Mouse (Mus musculus): ENCODE measurements at regions not wholly inside any gene's neighbourhood (a gene's known extent, or its start where the extent isn't known, plus 50 kb on each side); places are given as distances from the start of the nearest gene placed in this dataset.

DNA sequence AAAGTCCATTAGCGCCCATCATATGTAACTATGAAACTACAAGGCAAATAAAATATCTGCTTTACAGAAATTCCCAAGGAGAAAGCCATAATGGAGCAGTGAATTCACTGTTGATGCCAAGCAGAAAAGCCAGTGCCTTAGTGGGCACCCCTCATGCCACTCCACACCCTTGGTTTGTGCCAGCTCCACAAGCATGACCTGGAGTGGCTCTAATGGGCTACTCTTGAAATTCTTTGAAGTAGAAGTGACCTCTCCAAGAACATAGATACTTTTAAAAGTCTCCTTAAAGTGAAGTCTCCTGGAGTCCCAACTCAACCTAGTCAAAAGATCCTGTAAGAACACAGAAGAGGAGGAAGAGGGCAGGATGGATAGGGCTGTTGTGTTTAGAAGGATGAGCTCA is 593.8 kb upstream of the Adamts9 start:
- POLR2A ChIA-PET, result no interaction called here
- CTCF ChIA-PET, result no interaction called here

- ChIA-PET POLR2A (no interaction called here), CTCF (no interaction called here)
Observed at GRCm38 (mm10) chr6:93513818-93514217, 570.5 kb upstream of the Adamts9 start.

DNA sequence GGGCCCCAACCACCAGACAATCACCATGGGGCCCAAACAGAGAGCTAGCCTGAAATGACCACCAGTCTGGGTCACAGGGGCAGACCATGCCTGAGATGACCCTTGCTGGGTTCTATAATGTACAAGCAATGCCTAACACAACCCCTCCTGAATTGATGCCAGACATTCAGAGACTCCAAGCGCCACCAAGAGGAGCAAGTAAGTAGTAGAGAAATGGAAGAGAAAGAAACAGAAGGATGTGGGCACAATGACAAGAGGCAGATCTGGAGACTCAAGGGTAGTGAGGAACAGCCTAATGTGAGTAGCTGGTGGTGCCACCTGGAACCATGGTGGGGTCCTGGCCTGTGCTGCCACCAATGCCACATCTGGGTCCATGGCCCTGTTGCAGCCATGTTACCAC is 566.6 kb upstream of the Adamts9 start:
- CTCF ChIA-PET, result interaction anchor here in 1 of 4 experiments (1.3 kb wide), 1 partner anchor 725 kb away, joined by 3 read pairs; no protein-coding TSS in a partner anchor

GRCm38 (mm10) chr6:93497824-93498223 is 554.5 kb upstream of the Adamts9 start:
- ChIA-PET POLR2A (no interaction called here), CTCF (no interaction called here)

More for the DNA sequence above, 566.6 kb upstream of the Adamts9 start:
- POLR2A ChIA-PET, result interaction anchor here in 1 of 4 experiments (1.1 kb wide), 1 partner anchor 164 kb away, joined by 3 read pairs; no protein-coding TSS in a partner anchor

GRCm38 (mm10) chr6:93488441-93488955 is 545.2 kb upstream of the Adamts9 start:
- ChIA-PET CTCF (no interaction called here), POLR2A (interaction anchor here in 1 of 4 experiments (1.6 kb wide), 1 partner anchor 11 kb away, joined by 3 read pairs; no protein-coding TSS in a partner anchor)

GRCm38 (mm10) chr6:93478521-93478920 is 535.2 kb upstream of the Adamts9 start:
- ChIA-PET CTCF (no interaction called here), POLR2A (interaction anchor here in 1 of 4 experiments (1.3 kb wide), 1 partner anchor 10 kb away, joined by 3 read pairs; no protein-coding TSS in a partner anchor)

- CTCF ChIA-PET, result no interaction called here
- POLR2A ChIA-PET, result interaction anchor here in 1 of 4 experiments (0.5 kb wide), 1 partner anchor 116 kb away, joined by 3 read pairs; no protein-coding TSS in a partner anchor
Observed at GRCm38 (mm10) chr6:93474981-93475380, 531.7 kb upstream of the Adamts9 start.

GRCm38 (mm10) chr6:93467867-93468266 is 524.6 kb upstream of the Adamts9 start:
- ChIA-PET CTCF (no interaction called here), POLR2A (no interaction called here)

- CTCF ChIA-PET, result no interaction called here
- POLR2A ChIA-PET, result no interaction called here
Observed at GRCm38 (mm10) chr6:93462861-93463260, 519.6 kb upstream of the Adamts9 start.

GRCm38 (mm10) chr6:93461374-93461773 is 518.1 kb upstream of the Adamts9 start:
- ChIA-PET CTCF (interaction anchor here in 1 of 4 experiments (1.7 kb wide), 1 partner anchor 296 kb away, joined by 4 read pairs; no protein-coding TSS in a partner anchor), POLR2A (no interaction called here)

- ChIA-PET POLR2A (no interaction called here), CTCF (no interaction called here)
Observed at GRCm38 (mm10) chr6:93457613-93458012, 514.3 kb upstream of the Adamts9 start.

DNA sequence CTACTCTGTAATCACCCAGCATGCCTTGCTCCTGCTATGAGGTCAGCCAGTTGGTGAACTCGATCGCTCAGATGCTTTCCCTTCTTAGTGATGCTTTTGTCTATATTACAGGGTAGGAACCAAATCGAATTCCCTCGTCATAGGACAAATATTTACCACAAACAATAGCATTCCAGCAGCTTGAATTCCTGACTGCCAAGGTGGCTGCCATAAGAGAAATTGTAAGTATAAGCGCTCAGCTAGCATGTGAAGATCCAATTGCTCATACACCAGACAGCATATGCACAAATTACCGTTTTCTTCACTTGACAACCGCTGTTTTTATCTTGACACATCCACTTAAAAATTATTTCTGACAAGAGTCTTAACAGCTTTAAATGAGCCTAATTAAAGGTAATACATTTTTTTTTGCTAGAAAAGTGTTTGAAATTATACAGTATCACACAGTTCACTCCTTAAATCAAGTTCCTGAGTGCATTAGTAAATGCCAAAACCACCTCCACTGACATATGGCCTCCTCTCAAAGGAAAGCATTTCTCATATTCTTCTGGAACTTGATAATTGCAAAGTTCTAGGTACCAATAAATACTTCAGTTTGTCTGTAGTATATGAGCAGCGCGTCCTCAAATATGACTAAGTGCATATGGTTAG is 513.2 kb upstream of the Adamts9 start:
- ChIA-PET POLR2A (no interaction called here), CTCF (no interaction called here)

DNA sequence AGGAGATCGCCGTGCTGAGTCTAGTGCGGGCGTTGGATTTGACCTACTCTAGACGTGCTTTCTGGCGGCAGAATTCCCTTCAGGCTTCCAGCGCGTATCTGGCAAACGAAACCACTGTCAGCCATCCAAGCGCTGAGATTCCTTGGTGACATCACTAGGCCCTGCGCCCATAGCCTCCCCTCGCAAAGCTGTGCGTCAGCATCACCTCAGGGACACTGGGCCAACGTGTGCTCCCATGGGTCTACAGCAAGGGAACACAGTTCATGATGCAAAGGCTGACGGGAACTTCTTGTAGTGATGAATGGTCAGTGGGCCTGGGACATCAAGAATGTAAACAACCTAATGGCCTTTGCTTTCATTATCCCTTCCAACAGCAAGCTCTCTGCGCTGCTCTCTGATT is 502.3 kb upstream of the Adamts9 start:
- ChIA-PET POLR2A (interaction anchor here in 2 of 4 experiments (0.5 to 0.8 kb wide), 3 partner anchors 60 to 496 kb away, joined by 3 to 6 read pairs (median 3); no protein-coding TSS in a partner anchor), CTCF (interaction anchor here in 3 of 4 experiments (0.6 to 1.3 kb wide), 8 partner anchors 111 to 1165 kb away, joined by 3 to 9 read pairs (median 3); no protein-coding TSS in a partner anchor)

- CTCF ChIA-PET, result interaction anchor here (0.6 to 1.7 kb wide), 10 partner anchors 111 to 1165 kb away, joined by 3 to 9 read pairs (median 3); no protein-coding TSS in a partner anchor
- POLR2A ChIA-PET, result interaction anchor here in 2 of 4 experiments (0.6 to 0.8 kb wide), 2 partner anchors 60 to 552 kb away, joined by 3 to 4 read pairs; no protein-coding TSS in a partner anchor
Observed at GRCm38 (mm10) chr6:93445124-93445523, 501.8 kb upstream of the Adamts9 start.

DNA sequence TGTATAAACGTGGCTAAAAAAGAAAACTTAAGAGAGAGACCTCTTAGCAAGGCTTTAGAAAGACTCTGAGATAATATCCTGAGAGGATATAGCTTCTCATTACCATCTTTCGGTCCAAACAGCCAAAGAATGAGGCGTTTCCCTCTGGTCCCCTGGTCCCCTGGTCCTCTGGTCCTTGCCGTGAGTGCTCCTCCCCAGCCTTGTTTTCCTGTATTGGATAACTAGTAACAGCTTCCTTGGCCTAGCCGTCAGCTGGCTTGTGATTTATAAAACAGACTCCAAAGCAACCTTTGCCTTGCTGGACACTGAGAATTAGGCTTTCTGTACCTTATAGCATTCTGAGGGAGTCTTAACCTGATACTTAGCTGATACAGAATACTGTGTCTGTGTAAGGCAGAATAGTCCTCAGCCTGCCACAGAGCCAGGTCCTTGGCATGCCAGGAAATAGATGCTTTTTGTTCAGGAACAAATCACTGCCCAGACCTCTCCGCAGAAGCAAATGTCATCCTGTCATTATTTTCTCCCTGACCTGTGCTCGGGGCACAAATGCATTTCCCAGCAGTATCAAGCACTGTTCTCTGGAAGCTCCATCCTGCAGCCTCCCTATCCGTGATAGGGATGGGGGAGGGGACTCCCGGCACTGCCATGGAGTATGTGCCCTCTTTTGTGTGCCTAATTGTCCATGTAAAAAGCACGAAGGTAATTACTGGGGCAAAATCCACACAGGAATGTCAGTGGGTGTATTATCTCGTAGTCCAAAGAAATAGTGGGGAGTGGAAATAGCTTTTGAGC is 500.7 kb upstream of the Adamts9 start:
- CTCF ChIA-PET, result interaction anchor here in 2 of 4 experiments (0.6 to 1.7 kb wide), 4 partner anchors 39 to 668 kb away, joined by 3 to 4 read pairs (median 3); no protein-coding TSS in a partner anchor
- POLR2A ChIA-PET, result interaction anchor here in 1 of 4 experiments (0.5 kb wide), 1 partner anchor 17 kb away, joined by 4 read pairs; no protein-coding TSS in a partner anchor

GRCm38 (mm10) chr6:93433446-93433845 is 490.2 kb upstream of the Adamts9 start:
- CTCF ChIA-PET, result interaction anchor here in 1 of 4 experiments (0.6 kb wide), 1 partner anchor 109 kb away, joined by 3 read pairs; no protein-coding TSS in a partner anchor
- POLR2A ChIA-PET, result no interaction called here

- CTCF ChIA-PET, result no interaction called here
- POLR2A ChIA-PET, result no interaction called here
Observed at GRCm38 (mm10) chr6:93426141-93426540, 482.8 kb upstream of the Adamts9 start.

DNA sequence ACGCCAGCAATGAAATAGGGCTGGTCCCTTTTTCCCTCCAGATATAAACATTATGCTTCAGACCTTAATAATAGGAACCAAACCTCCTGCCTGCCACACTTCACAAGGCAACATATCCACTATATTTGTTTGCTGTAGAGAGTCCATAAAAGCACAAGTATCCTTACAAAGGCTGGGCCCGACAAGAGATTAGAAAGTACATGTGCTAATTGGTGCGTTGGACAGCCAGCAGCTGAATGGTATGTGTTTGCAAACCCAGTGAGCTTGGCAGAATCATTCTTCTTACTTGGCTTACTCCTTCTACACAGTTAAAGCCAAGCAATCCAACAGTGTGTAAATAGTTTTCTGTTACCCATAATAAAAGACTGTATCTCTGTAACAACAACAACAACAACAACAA is 479.6 kb upstream of the Adamts9 start:
- CTCF ChIA-PET, result no interaction called here
- POLR2A ChIA-PET, result no interaction called here

DNA sequence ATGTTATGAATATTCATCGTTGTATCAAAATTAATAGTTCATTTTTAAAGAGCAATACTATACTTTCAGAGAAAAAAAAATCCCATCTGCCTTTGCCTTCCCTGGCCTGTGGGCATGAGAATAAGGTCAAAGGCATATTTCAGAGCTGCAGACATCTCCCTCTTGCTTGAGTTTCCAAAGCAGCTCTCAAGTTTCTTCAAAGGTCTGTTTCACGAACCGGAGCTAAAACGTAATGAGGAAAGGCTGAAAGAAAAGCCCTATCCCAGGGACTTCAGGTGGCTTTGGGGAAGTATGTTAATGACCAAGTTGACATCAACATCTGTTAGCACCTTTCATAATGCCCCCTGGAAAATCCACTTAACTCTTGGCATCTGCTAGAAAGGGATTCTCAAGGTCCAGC is 479.0 kb upstream of the Adamts9 start:
- POLR2A ChIA-PET, result no interaction called here
- CTCF ChIA-PET, result interaction anchor here in 1 of 4 experiments (0.6 kb wide), 1 partner anchor 475 kb away, joined by 3 read pairs; no protein-coding TSS in a partner anchor

DNA sequence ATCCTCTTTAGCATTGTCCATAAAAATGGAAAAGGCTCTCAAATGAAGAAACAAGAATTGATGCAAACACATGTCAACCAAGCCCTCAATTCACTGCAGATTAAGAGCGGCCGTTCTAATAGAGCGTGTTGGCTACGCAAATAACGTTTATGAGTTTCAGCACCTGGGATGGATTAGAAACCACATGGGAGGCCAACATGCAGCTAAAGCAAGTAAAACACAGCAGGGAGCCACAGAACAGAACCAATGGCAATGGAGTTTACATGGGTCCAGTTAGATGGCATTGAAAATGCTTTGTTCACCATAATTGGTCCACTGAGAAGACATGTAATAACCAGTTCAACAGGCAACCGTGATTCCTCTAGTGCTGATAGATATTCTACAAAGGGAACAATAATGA is 474.3 kb upstream of the Adamts9 start:
- POLR2A ChIA-PET, result no interaction called here
- CTCF ChIA-PET, result no interaction called here
